Mouse (Mus musculus): ENCODE results near the gene Nos1ap. TPM values are rescaled to one million over a fixed set of nuclear protein-coding genes. Genes with fewer than 3 reads are reported as not detected.

Gene Nos1ap
- total and polyA plus RNA-seq, 2 experiments from 2014 or later: 18.4 to 24.0 TPM

DNA sequence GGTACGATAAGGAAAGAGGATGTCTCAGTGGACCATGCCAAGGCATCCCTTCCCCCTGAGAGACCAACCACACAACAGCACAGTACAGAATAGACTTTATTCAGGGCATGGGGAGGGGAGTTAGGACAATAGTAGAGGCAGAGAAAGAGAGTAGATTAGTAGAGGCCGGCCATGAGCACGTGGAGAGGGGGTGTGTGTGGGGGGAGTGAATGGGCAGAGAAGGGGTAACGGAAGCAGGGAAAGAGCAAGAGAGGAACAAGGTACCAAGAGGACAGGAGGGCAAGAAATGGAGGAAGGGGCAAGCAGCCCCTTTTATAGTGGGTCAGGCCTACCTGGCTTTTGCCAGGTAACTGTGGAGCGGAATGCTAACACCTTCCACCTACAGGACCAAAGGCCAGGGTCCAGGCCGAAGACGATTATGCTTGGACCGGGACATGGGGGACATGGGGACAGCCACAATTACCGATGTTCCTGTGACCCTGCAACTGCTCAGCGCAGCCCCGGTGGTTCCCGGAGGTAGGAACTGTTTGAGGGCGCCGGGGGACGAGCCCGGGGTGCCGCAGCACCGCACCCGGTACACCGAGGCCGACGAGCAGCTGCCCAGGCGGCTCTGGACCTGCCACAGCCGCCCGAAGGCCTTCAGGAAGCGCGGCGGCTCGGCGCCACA, 334.6 kb downstream of the Nos1ap start:
- no peaks in the 10 kb centered on the region for H3K27me3 ChIP-seq (ENCODE audit: insufficient read depth, low read length)
- H3K4me1 ChIP-seq (ENCODE audit: insufficient read depth, low read length): no peaks in the 10 kb centered on the region
- peak overlapping the region; percentile 65 for H3K4me3 ChIP-seq (ENCODE audit: low read depth, low read length)
- peak overlapping the region; percentile 78 for H3K4me2 ChIP-seq (ENCODE audit: low read depth, low read length, poor library complexity, severe bottlenecking)
- peak overlapping the region; percentile 47; the same call in 1 of the 2 replicates for H3K27ac ChIP-seq (ENCODE audit: low read depth, low read length)
- H3K9me3 ChIP-seq (ENCODE audit: low read length): no peaks in the 10 kb centered on the region
- peak overlapping the region; percentile 80 for H3K9ac ChIP-seq (replicated peaks; ENCODE audit: low read length, poor library complexity, severe bottlenecking)
- 28% methylated on average over 30 of the region's 30 CpGs for WGBS
- ATAC-seq (ENCODE audit: low FRiP score) (peak; percentile 87; the same call in 1 of the 2 replicates), DNase-seq (ENCODE audit: low spot score) (no peak)
- no peaks in the 10 kb centered on the region for H3K36me3 ChIP-seq (ENCODE audit: insufficient read depth, low read length)
- no peak for TF ChIP-seq CTCF (IDR thresholded peaks at IDR 0.05)

Other genes with a start within 250 kb of the Nos1ap start
- gene Olfml2b, start 54.7 kb upstream of the Nos1ap start, total RNA-seq (2014; rRNA removed): 5.9 and 6.1 TPM in 2 replicates
- 3.1 and 3.5 TPM in 2 replicates for gene Olfml2b, start 54.7 kb upstream of the Nos1ap start, polyA plus RNA-seq (2015; fragmentation: Nextera tagmentation; extraction: Ambion mirVana)